Mouse (Mus musculus): Measurements from ENCODE around the gene Retn.
A peak's percentile ranks its signal among the peaks of the same experiment; 100 is the strongest.

DNA sequence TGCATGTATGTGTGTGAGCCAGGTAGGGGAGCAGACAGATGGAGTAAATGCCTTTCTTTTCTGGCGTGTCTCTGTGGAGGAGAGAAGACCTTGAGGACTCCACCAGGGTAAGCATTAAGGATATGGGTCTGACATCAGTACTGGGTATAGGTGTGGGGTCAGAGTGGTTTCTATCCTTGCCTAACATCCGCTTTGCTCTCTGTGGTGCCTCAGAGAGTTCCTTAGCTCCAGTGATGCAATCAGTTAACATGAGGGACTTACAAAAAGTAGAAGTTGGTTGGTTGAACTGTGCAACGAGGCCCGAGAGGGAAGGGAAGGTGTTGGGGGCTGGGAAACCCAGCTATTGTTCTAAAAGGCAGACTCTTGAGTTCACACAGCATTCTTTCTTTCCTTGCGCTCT lies 8.8 kb downstream of the Retn start:
- TF ChIP-seq EP300 (IDR thresholded peaks at IDR 0.05; ENCODE audit: low read depth) (peak; percentile 54; the same call in 1 of the 2 replicates), CTCF (IDR thresholded peaks at IDR 0.05; ENCODE audit: low read depth) (no peak)
